Mouse (Mus musculus) adipocyte (in vitro differentiated cells): ENCODE measurements around the gene Nadsyn1.

ENCODE experiments used
- DNase-seq: peaks from one replicate; pipeline ENCODE4 v3.0.0-alpha.2; 2016; ENCODE audit warnings: low spot score

Nadsyn1 gene

GRCm38 (mm10) chr7:143753990-143754715 lies 68.5 kb downstream of the Nadsyn1 start:
- DNase-seq = peak; percentile 83

DNA sequence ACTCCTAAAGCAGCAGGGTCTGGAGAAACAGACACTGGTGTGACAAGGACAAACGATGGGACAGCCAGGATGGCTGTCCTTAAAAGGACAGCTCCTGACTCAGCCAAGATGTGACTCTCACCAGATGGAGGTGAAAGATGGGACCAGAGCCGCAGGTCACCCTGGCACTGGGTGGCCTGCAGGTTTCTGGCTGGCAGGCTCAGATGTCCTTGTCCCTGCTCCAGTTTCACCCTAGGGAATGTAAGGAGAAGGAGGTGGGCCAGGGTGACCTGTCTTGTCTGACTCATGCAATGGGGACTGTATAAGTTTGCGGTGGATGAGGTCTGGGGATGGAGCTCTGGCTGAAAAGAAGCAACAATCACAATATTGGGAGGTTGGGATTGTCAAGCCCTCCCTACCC lies 70.0 kb downstream of the Nadsyn1 start:
- no peak for DNase-seq

DNA sequence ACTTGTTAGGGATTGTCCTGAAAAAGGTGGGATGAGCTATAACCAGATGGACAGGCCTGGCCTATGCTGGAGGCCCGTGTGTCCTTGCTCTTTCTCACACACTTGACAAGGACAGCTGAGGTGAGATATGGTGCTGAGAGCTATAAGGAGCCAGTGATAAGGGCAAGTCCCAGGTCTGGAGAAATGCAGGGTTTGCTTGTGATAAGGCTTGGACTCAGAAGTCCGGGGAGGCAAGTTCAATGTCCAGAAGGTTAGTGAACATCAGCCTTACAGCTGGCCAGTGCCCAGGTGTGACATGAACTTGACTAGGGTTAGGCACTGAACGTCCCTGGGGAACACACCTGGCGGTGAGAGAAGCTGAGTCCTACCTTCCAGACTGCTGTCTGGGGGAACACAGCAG lies 70.6 kb downstream of the Nadsyn1 start:
- no peak for DNase-seq

DNA sequence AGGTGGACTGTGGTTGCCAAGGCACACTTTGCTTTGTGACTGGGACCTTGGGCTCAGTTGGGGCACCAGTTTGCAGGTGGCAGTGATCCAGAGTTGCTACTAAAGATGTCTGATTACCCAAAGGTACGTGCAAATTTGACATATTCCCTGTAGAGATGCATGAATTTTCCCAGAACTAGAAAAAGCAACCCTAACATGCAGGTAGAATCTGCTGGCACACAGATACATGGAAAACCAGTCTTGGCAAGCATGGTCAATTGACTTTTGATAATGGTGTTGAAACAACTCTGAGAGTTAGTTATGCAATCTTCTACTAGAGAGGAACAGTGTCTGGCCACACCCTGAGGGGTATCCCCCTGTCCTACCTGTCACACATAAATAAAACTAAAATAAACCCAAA lies 71.3 kb downstream of the Nadsyn1 start:
- no peak for DNase-seq

- no peak for DNase-seq
Observed at GRCm38 (mm10) chr7:143749045-143749444, 73.6 kb downstream of the Nadsyn1 start.

DNA sequence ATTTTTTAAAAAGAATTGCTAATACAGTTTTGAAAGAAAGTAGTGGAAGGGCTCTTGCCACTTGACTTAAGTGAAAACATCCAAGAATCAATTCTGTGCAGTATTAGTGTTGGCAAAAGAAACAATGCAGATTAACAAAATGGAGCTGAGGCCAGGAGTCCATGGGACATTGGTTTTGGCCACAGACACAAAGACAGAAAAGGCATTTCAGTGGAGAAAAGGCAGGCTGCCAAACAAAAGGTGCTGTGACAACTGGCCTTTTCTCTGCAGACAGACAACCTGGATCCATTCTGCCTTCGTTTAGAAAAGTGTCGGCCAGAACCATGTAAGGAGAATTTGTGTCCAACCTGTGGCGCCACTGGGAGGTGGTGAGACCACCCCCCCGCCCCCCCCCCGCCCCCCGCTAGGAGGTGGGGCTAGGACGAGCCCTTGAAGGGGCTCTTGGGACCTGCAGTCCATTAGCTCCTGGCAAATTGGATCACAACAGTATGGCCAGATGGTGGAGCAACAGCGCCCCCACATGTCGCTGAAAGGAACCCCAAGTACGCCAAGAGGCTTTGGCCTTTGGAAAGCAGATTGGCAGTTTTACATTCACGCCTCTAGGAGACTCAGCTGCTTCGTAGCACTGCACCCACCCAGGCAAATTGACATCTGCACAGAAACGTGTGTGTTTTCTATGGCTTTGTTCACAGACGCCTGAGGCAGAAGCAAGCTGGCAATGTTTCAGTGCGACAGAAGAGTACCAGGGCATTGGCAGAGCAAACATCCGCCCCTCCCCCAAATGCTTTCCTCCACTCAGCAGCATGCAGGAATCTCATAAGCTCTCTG lies 74.4 kb downstream of the Nadsyn1 start:
- DNase-seq = peak; percentile 86
